Mouse (Mus musculus): ENCODE measurements at regions not wholly inside any gene's neighbourhood (a gene's known extent, or its start where the extent isn't known, plus 50 kb on each side); places are given as distances from the start of the nearest gene placed in this dataset.

- DNase-seq (ENCODE audit: low read depth, low spot score) = no peak
Observed at GRCm38 (mm10) chr8:53338006-53338405, 173.5 kb upstream of the Aga start.

- no peak for DNase-seq (ENCODE audit: low read depth, low spot score)
Observed at GRCm38 (mm10) chr8:53368640-53369039, 142.9 kb upstream of the Aga start.

- DNase-seq (ENCODE audit: low read depth, low spot score) = no peak
Observed at GRCm38 (mm10) chr8:53373401-53373800, 138.1 kb upstream of the Aga start.

- DNase-seq (ENCODE audit: low read depth, low spot score) = peak; percentile 5
Observed at GRCm38 (mm10) chr8:53412101-53412500, 99.4 kb upstream of the Aga start.

GRCm38 (mm10) chr8:53434184-53434583, 77.3 kb upstream of the Aga start:
- no peak for DNase-seq (ENCODE audit: low read depth, low spot score)

GRCm38 (mm10) chr8:53435721-53436120, 75.8 kb upstream of the Aga start:
- DNase-seq (ENCODE audit: low read depth, low spot score) = no peak

- no peak for DNase-seq (ENCODE audit: low read depth, low spot score)
Observed at GRCm38 (mm10) chr8:53446748-53447355, 64.7 kb upstream of the Aga start.
